Mouse (Mus musculus): ENCODE data around the gene Bmp8b. TPM values are rescaled to one million over a fixed set of nuclear protein-coding genes. Genes with fewer than 3 reads are reported as not detected.
A peak's percentile ranks its signal among the peaks of the same experiment; 100 is the strongest.
"Not testable (repeated sequence)": the region's sequence is repeated elsewhere in the genome, so short reads cannot be mapped to it uniquely, and the experiment has no call there.

The Bmp8b gene
- polyA plus RNA-seq, 1 experiment from 2014 or later: 0.13 TPM

DNA sequence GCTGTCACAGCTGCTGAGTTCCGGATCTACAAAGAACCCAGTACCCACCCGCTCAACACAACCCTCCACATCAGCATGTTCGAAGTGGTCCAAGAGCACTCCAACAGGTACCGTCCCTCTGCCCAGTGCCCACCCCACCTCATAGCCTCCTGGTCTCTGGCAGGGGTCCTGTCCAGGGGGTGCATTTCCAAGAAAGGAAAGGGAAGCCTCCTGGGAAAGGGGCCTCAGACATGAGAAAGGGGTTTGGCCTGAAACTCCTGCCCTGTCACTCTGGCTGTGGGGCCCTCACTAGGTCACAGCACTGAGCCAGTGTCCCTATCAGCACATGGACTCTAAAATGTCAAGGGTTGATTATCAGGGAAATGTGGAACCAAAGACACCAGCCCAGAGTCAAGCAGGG, 9.7 kb downstream of the Bmp8b start:
- 89% methylated on average over 4 of the region's 4 CpGs for WGBS
- ATAC-seq; H3K4me3 ChIP-seq (replicated peaks); H3K27ac ChIP-seq; H3K4me2 ChIP-seq (replicated peaks); H3K4me1 ChIP-seq (replicated peaks); H3K36me3 ChIP-seq; H3K9me3 ChIP-seq; H3K9ac ChIP-seq (replicated peaks): not testable (repeated sequence)
- peaks cover 12% of the 10 kb centered on the region for H3K27me3 ChIP-seq

DNA sequence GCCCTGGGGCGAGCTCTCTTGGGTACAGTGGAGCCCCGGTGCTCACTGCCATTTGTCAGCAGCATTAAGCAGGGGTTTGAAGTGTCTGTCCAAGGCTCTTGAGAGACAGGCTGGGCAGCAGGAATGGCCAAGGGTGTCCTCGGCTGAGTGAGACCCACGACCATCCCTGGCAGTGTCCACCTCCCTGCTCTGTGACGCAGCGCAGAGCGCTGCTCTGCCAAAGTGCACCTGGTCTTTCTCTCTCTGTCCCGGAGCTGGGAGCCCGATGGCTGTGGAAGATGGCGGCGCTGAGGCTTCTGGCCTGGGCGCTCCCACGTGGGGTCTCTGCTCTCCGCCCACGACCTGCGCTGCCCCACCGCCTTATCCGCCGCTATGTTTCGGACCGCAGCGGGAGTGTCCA, 11.0 kb downstream of the Bmp8b start, which contains the start of gene Oxct2b:
Oxct2b (plus strand) TSS at position 256 of the 400 bp plus-strand sequence.
- Histone ChIP-seq H3K9ac (replicated peaks) (peak within 1 kb of the TSS; percentile 53; the same call in 1 of the 2 replicates), H3K36me3 (no peaks in the 10 kb centered on the region), H3K4me2 (replicated peaks) (peak within 1 kb of the TSS; percentile 57), H3K4me3 (replicated peaks) (peak within 1 kb of the TSS; percentile 37), H3K4me1 (replicated peaks) (0 out of 2 replicates have a peak, but pooled peaks cover 4% of the 10 kb centered on the region), H3K27ac (no peak within 1 kb of the TSS), H3K9me3 (no peaks in the 10 kb centered on the region), H3K27me3 (peaks cover 12% of the 10 kb centered on the region)
- ATAC-seq: peak; percentile 49
- WGBS: 11% methylated on average over 22 of the region's 22 CpGs

DNA sequence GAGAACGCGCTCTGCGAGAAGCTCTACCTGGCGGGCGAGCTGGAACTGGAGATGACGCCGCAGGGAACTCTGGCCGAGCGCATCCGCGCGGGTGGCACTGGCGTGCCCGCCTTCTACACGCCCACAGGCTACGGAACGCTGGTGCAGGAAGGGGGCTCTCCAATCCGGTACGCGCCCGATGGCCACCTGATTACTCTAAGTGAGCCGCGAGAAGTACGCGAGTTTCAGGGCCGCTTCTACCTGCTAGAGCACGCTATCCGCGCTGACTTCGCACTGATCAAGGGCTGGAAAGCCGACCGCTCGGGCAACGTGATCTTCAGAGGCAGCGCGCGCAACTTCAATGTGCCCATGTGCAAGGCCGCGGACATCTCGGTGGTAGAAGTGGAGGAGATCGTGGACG, 11.7 kb downstream of the Bmp8b start:
- not testable (repeated sequence) for H3K4me1 ChIP-seq (replicated peaks); H3K27ac ChIP-seq; H3K36me3 ChIP-seq; H3K9me3 ChIP-seq; H3K9ac ChIP-seq (replicated peaks)
- peaks cover 12% of the 10 kb centered on the region for H3K27me3 ChIP-seq
- WGBS: 24% methylated on average over 23 of the region's 42 CpGs
- peak overlapping the region; percentile 37 for H3K4me3 ChIP-seq (replicated peaks)
- H3K4me2 ChIP-seq (replicated peaks): peak overlapping the region; percentile 57
- peak; percentile 59 for ATAC-seq

DNA sequence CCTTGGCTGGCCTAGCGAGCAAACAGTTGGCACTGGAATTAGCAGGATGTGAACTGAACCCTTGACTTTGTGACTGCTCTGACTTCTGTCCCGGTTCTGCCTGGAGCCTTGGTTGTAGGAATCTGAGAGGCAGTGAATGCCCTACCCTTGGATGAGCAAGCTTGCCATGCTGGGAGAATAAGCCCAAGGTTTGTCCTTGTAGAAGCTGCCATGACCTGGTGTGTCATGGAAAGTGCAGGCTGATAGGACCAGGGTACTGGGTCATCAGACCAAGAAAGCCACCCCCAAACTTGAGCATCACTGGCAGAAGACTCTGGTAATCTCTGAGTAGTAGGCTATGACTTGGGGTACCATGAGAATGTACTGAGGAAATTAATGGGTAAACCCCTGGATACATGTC, 16.3 kb downstream of the Bmp8b start:
- peaks cover 7% of the 10 kb centered on the region; the same call in 1 of the 2 replicates for H3K27me3 ChIP-seq
- no peak overlapping the region for H3K4me3 ChIP-seq (replicated peaks)
- no peak overlapping the region for H3K9ac ChIP-seq (replicated peaks)
- no peaks in the 10 kb centered on the region for H3K4me1 ChIP-seq (replicated peaks)
- peaks cover 12% of the 10 kb centered on the region for H3K36me3 ChIP-seq
- 89% methylated on average over 2 of the region's 2 CpGs for WGBS
- no peak overlapping the region for H3K4me2 ChIP-seq (replicated peaks)
- ATAC-seq: no peak
- H3K9me3 ChIP-seq: no peaks in the 10 kb centered on the region
- H3K27ac ChIP-seq: no peak overlapping the region

DNA sequence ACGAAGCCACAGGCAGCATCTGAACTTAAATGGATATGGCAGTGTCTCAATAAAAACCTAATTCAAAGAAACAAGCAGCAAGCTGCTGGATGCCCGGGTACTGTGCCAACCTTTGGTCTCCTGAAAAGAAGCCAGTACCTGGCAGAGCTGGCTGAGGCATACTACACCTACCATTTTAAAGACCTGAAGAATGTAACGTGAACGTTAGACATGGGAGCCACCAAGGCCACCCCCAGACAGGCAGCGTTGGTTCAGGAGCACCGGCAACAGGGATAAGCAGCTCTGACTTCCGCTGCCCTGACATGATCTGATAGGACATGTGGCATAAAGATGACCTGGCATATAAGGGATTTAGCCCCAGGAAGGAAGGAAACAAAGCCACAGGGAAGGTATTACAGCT, 21.7 kb downstream of the Bmp8b start:
- Histone ChIP-seq H3K4me1 (replicated peaks) (no peaks in the 10 kb centered on the region), H3K9me3 (no peaks in the 10 kb centered on the region), H3K4me3 (replicated peaks) (no peak overlapping the region), H3K9ac (replicated peaks) (no peak overlapping the region), H3K36me3 (peaks cover 59% of the 10 kb centered on the region), H3K27me3 (no peaks in the 10 kb centered on the region), H3K4me2 (replicated peaks) (no peak overlapping the region), H3K27ac (no peak overlapping the region)
- ATAC-seq: no peak
- WGBS: 93% methylated on average over 7 of the region's 7 CpGs

DNA sequence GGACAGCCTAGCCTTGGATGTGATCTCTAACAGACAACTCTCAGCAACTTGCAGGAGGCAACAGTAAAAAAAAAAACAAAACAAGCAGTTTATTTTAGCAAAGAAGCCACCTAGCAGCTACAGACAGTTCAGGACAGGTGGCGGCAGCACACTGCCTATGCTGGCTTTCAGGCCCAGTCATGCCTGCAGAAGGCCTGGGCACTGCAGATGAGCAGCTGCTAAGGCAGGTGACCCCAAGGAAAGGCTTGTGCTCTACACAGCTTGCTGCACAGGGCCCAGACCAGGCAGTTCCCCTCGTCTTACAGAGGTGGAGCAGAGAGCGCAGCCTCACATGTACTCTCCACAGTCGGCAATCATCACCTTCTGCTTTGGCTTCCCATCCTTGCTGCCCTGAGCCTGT, 22.1 kb downstream of the Bmp8b start:
- H3K4me3 ChIP-seq (replicated peaks): no peak overlapping the region
- H3K36me3 ChIP-seq: peaks cover 64% of the 10 kb centered on the region
- H3K27me3 ChIP-seq: no peaks in the 10 kb centered on the region
- ATAC-seq: no peak
- no peak overlapping the region for H3K27ac ChIP-seq
- H3K4me2 ChIP-seq (replicated peaks): no peak overlapping the region
- 88% methylated on average over 4 of the region's 4 CpGs for WGBS
- no peaks in the 10 kb centered on the region for H3K9me3 ChIP-seq
- no peaks in the 10 kb centered on the region for H3K4me1 ChIP-seq (replicated peaks)
- H3K9ac ChIP-seq (replicated peaks): no peak overlapping the region

DNA sequence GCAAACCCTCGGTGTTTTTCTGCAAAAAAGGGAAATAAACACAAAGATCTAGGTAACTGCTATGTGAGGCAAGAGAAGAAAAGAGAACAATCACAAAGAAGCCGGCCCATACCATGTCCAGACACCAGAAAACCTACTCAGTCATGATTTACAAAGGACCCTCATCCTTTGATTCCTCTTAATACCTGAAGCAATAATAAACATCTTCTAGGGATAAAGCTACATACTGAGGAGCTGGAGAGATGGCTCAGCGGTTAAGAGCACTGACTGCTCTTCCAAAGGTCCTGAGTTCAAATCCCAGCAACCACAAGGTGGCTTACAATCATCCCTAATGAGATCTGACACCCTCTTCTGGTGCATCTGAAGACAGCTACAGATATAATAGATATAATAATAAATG, 32.6 kb downstream of the Bmp8b start:
- no peak for ATAC-seq

DNA sequence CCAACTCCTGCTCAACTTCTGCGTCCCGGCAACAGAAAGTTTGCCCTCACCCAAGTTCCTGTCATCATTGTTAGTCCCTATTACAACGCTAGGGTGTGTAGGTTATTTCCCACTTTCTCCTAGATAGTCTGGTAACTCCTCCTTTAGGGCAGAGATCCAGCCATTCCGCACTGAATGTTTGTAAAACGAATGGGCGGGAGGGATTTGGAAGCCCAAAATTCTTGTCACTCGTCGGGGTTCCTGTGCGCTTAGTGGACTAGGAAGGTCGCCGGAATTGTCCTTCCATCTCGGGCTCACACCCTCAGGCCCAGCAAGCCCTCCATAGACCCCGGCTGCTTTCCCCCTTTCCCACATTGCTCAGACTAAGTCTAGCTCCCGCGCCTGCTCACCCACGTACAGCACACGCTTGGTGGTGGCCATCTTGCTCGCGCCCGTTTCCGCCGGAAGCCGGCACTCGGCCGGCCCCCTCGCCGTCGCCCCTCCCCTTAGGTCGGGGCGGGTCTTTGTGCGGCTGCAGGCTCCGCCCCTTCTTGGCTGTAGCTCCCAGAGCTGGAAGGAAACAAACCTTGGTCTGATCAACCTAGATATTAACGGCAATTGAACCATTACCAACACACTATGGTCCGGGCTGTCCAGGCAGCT, 34.7 kb downstream of the Bmp8b start, which contains the start of gene Ppie:
Ppie (minus strand) TSS at position 439 of the 642 bp plus-strand sequence.
- Histone ChIP-seq H3K27me3 (peaks cover 14% of the 10 kb centered on the region; the same call in 1 of the 2 replicates), H3K4me3 (replicated peaks) (peak within 1 kb of the TSS; percentile 72), H3K36me3 (peaks cover 21% of the 10 kb centered on the region), H3K4me2 (replicated peaks) (peak within 1 kb of the TSS; percentile 93), H3K9me3 (0 out of 2 replicates have a peak, but pooled peaks cover 2% of the 10 kb centered on the region), H3K27ac (peak within 1 kb of the TSS; percentile 82), H3K4me1 (replicated peaks) (peaks cover 20% of the 10 kb centered on the region), H3K9ac (replicated peaks) (peak within 1 kb of the TSS; percentile 72)
- under 1% methylated on average over 34 of the region's 34 CpGs for WGBS
- peak; percentile 97 for ATAC-seq

More for the DNA sequence above, 32.6 kb downstream of the Bmp8b start:
- Histone ChIP-seq H3K9ac (replicated peaks) (no peak overlapping the region; the same call in 1 of the 2 replicates), H3K36me3 (peaks cover 39% of the 10 kb centered on the region), H3K4me1 (replicated peaks) (peaks cover 20% of the 10 kb centered on the region), H3K4me2 (replicated peaks) (no peak overlapping the region; the same call in 1 of the 2 replicates), H3K27ac (no peak overlapping the region), H3K9me3 (no peaks in the 10 kb centered on the region), H3K4me3 (replicated peaks) (no peak overlapping the region), H3K27me3 (peaks cover 6% of the 10 kb centered on the region; the same call in 1 of the 2 replicates)
- WGBS: 87% methylated on average over 3 of the region's 3 CpGs

DNA sequence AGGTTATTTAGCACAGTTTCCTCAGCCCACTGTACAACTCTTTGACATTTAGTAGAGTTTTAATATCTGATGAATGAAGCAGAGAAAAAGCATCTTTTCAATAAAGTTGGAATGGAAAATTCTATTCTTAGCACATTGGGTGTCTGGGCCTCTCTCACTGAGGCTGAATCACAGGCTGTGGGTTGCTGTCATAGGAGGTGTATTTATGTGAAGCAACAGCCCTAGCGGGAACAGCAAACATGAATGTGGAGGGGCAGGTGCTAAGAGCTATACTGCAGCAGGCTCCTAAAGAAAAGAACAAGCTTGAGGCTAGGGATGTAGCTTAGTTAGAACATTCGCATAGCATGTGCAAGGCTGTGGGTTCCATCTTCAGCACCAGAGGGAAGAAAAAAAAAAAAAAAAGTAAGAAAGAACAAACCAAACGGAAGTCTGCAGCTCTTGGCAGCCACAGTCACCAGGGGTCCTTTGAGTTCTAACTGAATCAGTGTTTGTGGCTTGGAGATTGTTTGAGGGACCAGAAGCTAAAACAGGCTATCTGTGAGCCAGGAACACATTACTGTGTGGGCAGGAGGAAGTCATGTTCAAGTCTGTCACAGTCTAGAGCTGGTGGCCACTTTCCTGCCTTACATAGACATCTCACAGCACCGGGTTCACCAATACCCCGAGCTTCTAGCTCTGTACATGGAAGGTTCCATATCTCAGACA, 42.6 kb downstream of the Bmp8b start:
- H3K4me1 ChIP-seq (replicated peaks): no peaks in the 10 kb centered on the region
- no peak overlapping the region for H3K4me2 ChIP-seq (replicated peaks)
- H3K4me3 ChIP-seq (replicated peaks): no peak overlapping the region
- 73% methylated on average over 5 of the region's 5 CpGs for WGBS
- H3K9ac ChIP-seq (replicated peaks): no peak overlapping the region
- H3K27ac ChIP-seq: no peak overlapping the region
- peaks cover 12% of the 10 kb centered on the region; the same call in 1 of the 2 replicates for H3K27me3 ChIP-seq
- 0 out of 2 replicates have a peak, but pooled peaks cover 2% of the 10 kb centered on the region for H3K9me3 ChIP-seq
- no peaks in the 10 kb centered on the region for H3K36me3 ChIP-seq
- no peak for ATAC-seq

DNA sequence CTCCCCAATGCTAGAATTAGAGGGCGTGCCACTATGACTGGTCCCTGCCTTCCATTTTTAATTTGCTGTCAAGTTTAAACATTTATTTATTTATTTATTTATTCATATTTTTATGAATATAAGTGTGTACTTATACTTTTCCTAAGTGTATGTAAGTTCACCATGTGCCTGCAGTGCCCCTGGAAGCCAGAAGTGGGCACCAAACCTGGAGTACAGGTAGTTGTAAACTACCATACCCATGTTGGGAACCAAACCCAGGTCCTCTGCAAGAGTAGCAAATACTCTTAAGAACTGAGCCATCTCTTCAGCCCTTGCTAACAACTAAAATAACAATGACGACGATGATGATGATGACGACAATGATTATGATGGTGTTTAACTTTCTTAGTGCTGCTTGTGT, 47.0 kb downstream of the Bmp8b start:
- no peak for ATAC-seq
- WGBS: 79% methylated on average over 4 of the region's 4 CpGs
- peaks cover 9% of the 10 kb centered on the region for H3K27me3 ChIP-seq
- H3K9ac ChIP-seq (replicated peaks): no peak overlapping the region
- H3K4me2 ChIP-seq (replicated peaks): no peak overlapping the region
- H3K4me3 ChIP-seq (replicated peaks): no peak overlapping the region
- H3K4me1 ChIP-seq (replicated peaks): no peaks in the 10 kb centered on the region
- no peaks in the 10 kb centered on the region for H3K36me3 ChIP-seq
- H3K27ac ChIP-seq: no peak overlapping the region
- no peaks in the 10 kb centered on the region for H3K9me3 ChIP-seq

DNA sequence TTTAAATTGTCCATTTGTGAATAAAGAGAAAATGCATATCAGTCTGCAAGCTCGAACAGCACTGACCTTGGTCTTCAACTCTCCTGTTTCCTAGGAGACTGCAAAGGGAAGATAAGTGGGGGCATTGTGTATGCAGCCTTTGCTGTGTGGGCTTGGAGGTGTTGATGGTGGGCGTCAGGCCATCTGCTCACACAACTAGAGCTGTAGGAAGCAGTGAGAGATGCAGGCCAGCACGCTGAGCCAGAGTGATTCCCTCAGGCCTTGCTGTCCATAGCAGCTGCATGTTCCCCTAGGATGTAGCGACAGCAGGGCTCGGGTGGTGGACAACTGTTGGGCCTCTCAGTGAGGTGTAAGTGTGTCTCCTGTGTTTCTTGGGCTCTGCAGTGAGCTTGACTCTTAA, 48.0 kb downstream of the Bmp8b start:
- Histone ChIP-seq H3K9ac (replicated peaks) (no peak overlapping the region; the same call in 1 of the 2 replicates), H3K9me3 (no peaks in the 10 kb centered on the region), H3K4me2 (replicated peaks) (no peak overlapping the region), H3K4me1 (replicated peaks) (no peaks in the 10 kb centered on the region), H3K27ac (no peak overlapping the region), H3K36me3 (no peaks in the 10 kb centered on the region), H3K4me3 (replicated peaks) (no peak overlapping the region), H3K27me3 (peaks cover 8% of the 10 kb centered on the region)
- 56% methylated on average over 5 of the region's 5 CpGs for WGBS
- ATAC-seq: no peak

DNA sequence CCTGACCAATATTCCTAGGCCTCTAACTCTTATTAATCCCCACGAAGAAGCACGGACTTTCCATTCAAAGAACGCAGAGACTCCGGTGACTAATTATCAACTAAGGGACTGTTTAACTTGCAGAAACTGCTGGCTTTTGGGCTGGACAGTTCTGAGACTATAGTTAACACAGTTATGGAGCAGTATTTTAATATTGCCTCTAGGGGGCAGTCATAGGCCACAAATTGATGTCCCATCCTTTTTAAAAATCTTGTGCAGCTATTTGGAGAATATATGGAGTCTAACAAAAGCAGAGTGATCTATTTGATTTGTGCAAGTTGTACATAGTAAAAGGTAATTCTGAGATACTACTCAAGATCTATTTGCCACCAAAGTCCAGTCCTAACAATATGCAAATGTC, 50.0 kb downstream of the Bmp8b start:
- 22% methylated on average over 4 of the region's 4 CpGs for WGBS
- no peak for ATAC-seq
- no peaks in the 10 kb centered on the region for H3K9me3 ChIP-seq

More for the DNA sequence above, 50.0 kb downstream of the Bmp8b start:
- Histone ChIP-seq H3K9ac (replicated peaks) (no peak overlapping the region), H3K4me3 (replicated peaks) (no peak overlapping the region), H3K4me1 (replicated peaks) (no peaks in the 10 kb centered on the region), H3K4me2 (replicated peaks) (no peak overlapping the region), H3K27ac (no peak overlapping the region), H3K27me3 (peaks cover 9% of the 10 kb centered on the region; the same call in 1 of the 2 replicates), H3K36me3 (no peaks in the 10 kb centered on the region)

Measured in midbrain, embryonic 13.5 days (tissue).